ENCODE assay signal across 22 mouse cellular contexts in genomic region chr11:86350636-86351138, GRCm38 (mm10). TPM values are rescaled to one million over a fixed set of nuclear protein-coding genes. Genes with fewer than 3 reads are reported as not detected.
DNase-seq lines count a peak whose midpoint lies in the region; ATAC-seq and TF ChIP-seq lines count a peak whose summit lies in the region.
"Had no signal": no experiment of that assay in that cellular context is flagged by ENCODE, and none has a peak within 500 bp of the region (broad histone marks: within the 10 kb centered on the region; RNA-seq: fewer than 3 reads in every experiment).

No protein-coding gene starts in this region.

- dilution Hi-C loops in CH12.LX (cut with MboI; ENCODE audit: extremely low pct_ligation_motif_present, extremely low pct_unique_long_range_greater_than_20kb, low sequenced_read_pairs): no loop called here

- H3K36me3 ChIP-seq in midbrain, embryonic 11.5 days (ENCODE audit: control insufficient read depth, insufficient read depth, low read length): peaks cover 2% of the 10 kb centered on the region; the same call in 1 of the 2 replicates
- peaks cover 25% of the 10 kb centered on the region; the same call in 1 of the 2 replicates for H3K36me3 ChIP-seq in midbrain, embryonic 14.5 days (ENCODE audit: control insufficient read depth, insufficient read depth, low read length)
- peaks cover 18 to 55% of the 10 kb centered on the region in 2 experiments for H3K36me3 ChIP-seq in CH12.LX (replicated peaks in 1 of 2; ENCODE audit: control insufficient read depth in 1 of 2, insufficient read depth in 1 of 2, low read length in 1 of 2)

- peaks cover 8% of the 10 kb centered on the region for H3K4me1 ChIP-seq in midbrain, embryonic 11.5 days (ENCODE audit: control insufficient read depth, insufficient read depth, low read length)
- peaks cover 23% of the 10 kb centered on the region for H3K4me1 ChIP-seq in midbrain, embryonic 14.5 days (ENCODE audit: control insufficient read depth, insufficient read depth, low read length)
- H3K4me1 ChIP-seq in CH12.LX (ENCODE audit: control insufficient read depth in 1 of 2, insufficient read depth in 2 of 2): peaks cover 10 to 91% of the 10 kb centered on the region in 2 experiments
- H3K4me1 ChIP-seq in embryonic fibroblast, embryonic 13.5 days (ENCODE audit: control insufficient read depth, insufficient read depth, low read length): peaks cover 7% of the 10 kb centered on the region

- H3K27me3 ChIP-seq in midbrain, embryonic 11.5 days (ENCODE audit: control insufficient read depth, insufficient read depth, low read length): no peaks in the 10 kb centered on the region
- no peaks in the 10 kb centered on the region for H3K27me3 ChIP-seq in midbrain, embryonic 14.5 days (ENCODE audit: control insufficient read depth, insufficient read depth, low read length)
- no peaks in the 10 kb centered on the region for H3K27me3 ChIP-seq in CH12.LX (replicated peaks)
- H3K27me3 ChIP-seq: Patski had no signal

- 80% methylated on average over 1 of the region's 1 CpGs for WGBS in midbrain, embryonic 11.5 days
- 84% methylated on average over 1 of the region's 1 CpGs for WGBS in midbrain, embryonic 14.5 days

- H3K9ac ChIP-seq in midbrain, embryonic 11.5 days (ENCODE audit: low read length): no peak overlapping the region
- H3K9ac ChIP-seq in midbrain, embryonic 14.5 days (replicated peaks; ENCODE audit: low read length): no peak overlapping the region
- H3K9ac ChIP-seq in CH12.LX (ENCODE audit: insufficient read depth, low read depth): no peak overlapping the region; the same call in 1 of the 2 replicates

- peaks cover 71% of the 10 kb centered on the region for H3K79me2 ChIP-seq in CH12.LX (replicated peaks; ENCODE audit: control insufficient read depth, extremely low read depth, insufficient read depth, poor library complexity, severe bottlenecking)

- DNase-seq in gastrocnemius, adult 2 months: no peak
- no peak for DNase-seq in gastrocnemius, adult 8-10 months (ENCODE audit: low spot score in 2 of 2)
- peak; percentile 66 for DNase-seq in midbrain, embryonic 11.5 days (ENCODE audit: low spot score, missing footprints)
- no peak for DNase-seq in midbrain, embryonic 14.5 days
- peak; percentile 29 for DNase-seq in CH12.LX (ENCODE audit: extremely low read depth)
- no peak for DNase-seq in left cerebral cortex, postnatal 36 days (ENCODE audit: low spot score in 2 of 2)
- DNase-seq: adrenal gland, adult 2 months; adrenal gland, adult 8-10 months; adrenal gland, postnatal 10 days; adrenal gland, postnatal 14 days; adrenal gland, postnatal 25 days; adrenal gland, postnatal 36 days; B cell, adult 2 months; cerebellum, adult 11 months; cerebellum, adult 11-12 months; cerebellum, adult 18-20 months had no signal

- no peak for TF ChIP-seq CTCF in gastrocnemius, adult 2 months (IDR thresholded peaks at IDR 0.05)
- TF ChIP-seq CTCF in CH12.LX (conservative IDR thresholded peaks at IDR 0.05 in 1 of 2, IDR thresholded peaks at IDR 0.05 in 1 of 2; ENCODE audit: low read depth in 2 of 2, low read length in 2 of 2): no peak
- TF ChIP-seq CTCF in embryonic fibroblast, embryonic 13.5 days (IDR thresholded peaks at IDR 0.05; ENCODE audit: borderline replicate concordance, insufficient read depth, low read length): no peak

- H3K4me2 ChIP-seq in midbrain, embryonic 11.5 days: no peak overlapping the region
- H3K4me2 ChIP-seq in midbrain, embryonic 14.5 days (ENCODE audit: low read length): no peak overlapping the region
- peak overlapping the region; percentile 61 for H3K4me2 ChIP-seq in CH12.LX (ENCODE audit: insufficient read depth, low read depth, poor library complexity, severe bottlenecking)

- TF ChIP-seq EP300 in CH12.LX (IDR thresholded peaks at IDR 0.05; ENCODE audit: low read length): peak; percentile 46; the same call in 1 of the 2 replicates

- no peak overlapping the region for H3K4me3 ChIP-seq in gastrocnemius, adult 2 months
- H3K4me3 ChIP-seq in midbrain, embryonic 11.5 days (ENCODE audit: low read depth, low read length): no peak overlapping the region
- no peak overlapping the region for H3K4me3 ChIP-seq in midbrain, embryonic 14.5 days (replicated peaks; ENCODE audit: low read depth, low read length)
- no peak overlapping the region for H3K4me3 ChIP-seq in CH12.LX (replicated peaks in 1 of 3; ENCODE audit: low read depth in 2 of 3, low read length in 2 of 3, poor library complexity in 1 of 3)
- no peak overlapping the region for H3K4me3 ChIP-seq in embryonic fibroblast, embryonic 13.5 days (ENCODE audit: insufficient read depth, low read length)

- intact Hi-C loops in gastrocnemius, adult 2 months (cut with DNase I): no loop called here
- intact Hi-C loops in left cerebral cortex, postnatal 36 days (cut with DNase I): loop anchor here (10.0 kb wide), 1 partner anchor 506 kb away; no protein-coding TSS in a partner anchor

- peak overlapping the region; percentile 25; the same call in 1 of the 2 replicates for H3K27ac ChIP-seq in gastrocnemius, adult 2 months
- no peak overlapping the region for H3K27ac ChIP-seq in midbrain, embryonic 11.5 days (ENCODE audit: low read depth, low read length)
- no peak overlapping the region for H3K27ac ChIP-seq in midbrain, embryonic 14.5 days (replicated peaks; ENCODE audit: low read depth, low read length)
- no peak overlapping the region for H3K27ac ChIP-seq in CH12.LX (ENCODE audit: insufficient read depth, low read depth)
- H3K27ac ChIP-seq in embryonic fibroblast, embryonic 13.5 days (ENCODE audit: insufficient read depth, low read length): 0 out of 2 replicates have a peak overlapping the region, but pooled peaks have one; percentile 11

- in situ Hi-C loops in CH12.LX (cut with MboI; ENCODE audit: low pct_ligation_motif_present, low pct_unique_long_range_greater_than_20kb, low sequenced_read_pairs): no loop called here

- H3K9me3 ChIP-seq in midbrain, embryonic 11.5 days (ENCODE audit: control insufficient read depth, low read length): no peaks in the 10 kb centered on the region
- H3K9me3 ChIP-seq in midbrain, embryonic 14.5 days (ENCODE audit: control insufficient read depth, low read length): no peaks in the 10 kb centered on the region
- no peaks in the 10 kb centered on the region for H3K9me3 ChIP-seq in CH12.LX (replicated peaks; ENCODE audit: low read length)
- H3K9me3 ChIP-seq: G1E had no signal

- no peak for TF ChIP-seq RAD21 in CH12.LX (IDR thresholded peaks at IDR 0.05; ENCODE audit: low read depth, low read length)

- ATAC-seq in midbrain, embryonic 11.5 days (ENCODE audit: low FRiP score): no peak
- no peak for ATAC-seq in midbrain, embryonic 14.5 days (ENCODE audit: low FRiP score, low TSS enrichment)
- ATAC-seq in monocyte, adult 5-6 weeks (replicated peaks; ENCODE audit: insufficient number of reproducible peaks, low FRiP score, low TSS enrichment, poor library complexity, severe bottlenecking): no peak
- ATAC-seq: activated CD4-positive, CD25-positive, alpha-beta regulatory T cell, adult 4 months; CD4-positive, CD25-positive, alpha-beta regulatory T cell, adult 4 months; Patski had no signal

- no peak for TF ChIP-seq POLR2A in CH12.LX (IDR thresholded peaks at IDR 0.05; ENCODE audit: low read depth, low read length)
- TF ChIP-seq POLR2A in embryonic fibroblast, embryonic 13.5 days (IDR thresholded peaks at IDR 0.05; ENCODE audit: low read depth, low read length): no peak

TF ChIP-seq in CH12.LX, 34 proteins besides CTCF, POLR2A, EP300 and RAD21 (continues in another document):
- TF ChIP-seq CHD1 (IDR thresholded peaks at IDR 0.05; ENCODE audit: low read depth, low read length) (peak; percentile 76; the same call in 1 of the 2 replicates), NRF1 (IDR thresholded peaks at IDR 0.05; ENCODE audit: low read depth, low read length) (no peak), MAX (IDR thresholded peaks at IDR 0.05; ENCODE audit: low read length) (no peak), MEF2A (IDR thresholded peaks at IDR 0.05; ENCODE audit: borderline replicate concordance, low read depth, low read length) (no peak), USF2 (conservative IDR thresholded peaks at IDR 0.05; ENCODE audit: low read depth, low read length) (no peak), JUND (conservative IDR thresholded peaks at IDR 0.05; ENCODE audit: low read depth, low read length) (peak; percentile 76), MAZ (IDR thresholded peaks at IDR 0.05; ENCODE audit: low read depth, low read length) (no peak), IRF4 (IDR thresholded peaks at IDR 0.05; ENCODE audit: low read depth, low read length) (no peak), MXI1 (IDR thresholded peaks at IDR 0.05; ENCODE audit: low read depth, low read length) (0 out of 2 replicates have a peak, but pooled peaks have one; percentile 14), TBP (conservative IDR thresholded peaks at IDR 0.05; ENCODE audit: low read depth, low read length) (no peak), HCFC1 (IDR thresholded peaks at IDR 0.05; ENCODE audit: low read depth, low read length) (no peak), ELF1 (IDR thresholded peaks at IDR 0.05; ENCODE audit: low read depth, low read length) (no peak), USF1 (IDR thresholded peaks at IDR 0.05; ENCODE audit: low read depth, low read length) (no peak), SIN3A (IDR thresholded peaks at IDR 0.05; ENCODE audit: low read length) (peak; percentile 85), UBTF (IDR thresholded peaks at IDR 0.05; ENCODE audit: low read depth, low read length) (no peak), E2F4 (IDR thresholded peaks at IDR 0.05; ENCODE audit: insufficient replicate concordance, low read depth, low read length) (no peak), CHD2 (IDR thresholded peaks at IDR 0.05; ENCODE audit: low read length) (no peak), PAX5 (IDR thresholded peaks at IDR 0.05; ENCODE audit: low read length) (no peak), MYC (IDR thresholded peaks at IDR 0.05; ENCODE audit: low read depth, low read length) (no peak), NELFE (IDR thresholded peaks at IDR 0.05; ENCODE audit: low read depth, low read length) (no peak), MAFK (IDR thresholded peaks at IDR 0.05; ENCODE audit: insufficient replicate concordance, low read length) (no peak), ZMIZ1 (IDR thresholded peaks at IDR 0.05; ENCODE audit: low read depth, low read length) (no peak)

RNA-seq across cellular contexts. Expression of gene Med13, which starts 6.7 kb away (rescaled TPM):
- 10 to 100 TPM; 42.3 to 43.0 TPM for total RNA-seq in gastrocnemius, adult 2 months (2021)
- total RNA-seq in gastrocnemius, adult 8-10 months (2022): 10 to 100 TPM; 31.1 to 49.8 (median 34.2) TPM
- polyA plus RNA-seq in midbrain, embryonic 11.5 days (2014; fragmentation: Nextera tagmentation; extraction: Ambion mirVana): 13.2 and 14.7 TPM in 2 replicates
- polyA plus RNA-seq in midbrain, embryonic 14.5 days (2014; fragmentation: Nextera tagmentation; extraction: Ambion mirVana): 15.1 and 15.2 TPM in 2 replicates
- total RNA-seq in CH12.LX (2012; rRNA removed) (33.2 and 37.9 TPM in 2 replicates), CH12.LX (2014; rRNA removed) (40.9 and 47.6 TPM in 2 replicates)
- polyA plus RNA-seq in CH12.LX (2012; ENCODE audit: insufficient read length, low read depth): 31.6 and 41.5 TPM in 2 replicates
- 40.8 and 57.0 TPM in 2 replicates for polyA plus RNA-seq in embryonic fibroblast, embryonic 13.5 days (2011; ENCODE audit: insufficient read length, low read depth, missing spikeins)
- 10 to 100 TPM; 50.5 to 65.0 TPM for total RNA-seq in left cerebral cortex, postnatal 36 days (2021)
- total RNA-seq in monocyte, adult 5-6 weeks (2017): 64.1 to 102 TPM (median 64.6 TPM) in 3 replicates

Comparison
In these comparisons a context has a peak if more than half of its experiments do, and no peak if none do; other contexts are left out.
1. DNase-seq: peak in midbrain, embryonic 11.5 days (single experiment) and CH12.LX (single experiment); none in gastrocnemius, adult 2 months (single experiment), gastrocnemius, adult 8-10 months (0 of 2), midbrain, embryonic 14.5 days (single experiment) and left cerebral cortex, postnatal 36 days (0 of 2).
2. H3K27ac ChIP-seq: peak in gastrocnemius, adult 2 months (single experiment) and embryonic fibroblast, embryonic 13.5 days (single experiment); none in midbrain, embryonic 11.5 days (single experiment), midbrain, embryonic 14.5 days (single experiment) and CH12.LX (single experiment).